Mouse (Mus musculus) midbrain, embryonic 14.5 days (tissue): Measurements from ENCODE around the gene Pmis2. TPM values are rescaled to one million over a fixed set of nuclear protein-coding genes. Genes with fewer than 3 reads are reported as not detected.

Experiments used
- ATAC-seq: fragments of 200-750 bp; cut with Nextera tagmentation; 2 replicates; pipeline ENCODE4 v1.8.0; 2017; ENCODE audit warnings: moderate number of reproducible peaks, moderate library complexity; ENCODE audit not compliant: low FRiP score, low TSS enrichment
- DNase-seq: peaks from one replicate; pipeline ENCODE4 v3.0.0-alpha.2; 2015
- H3K27ac ChIP-seq: fragments of 300-500 bp; sonication (generic); replicated peaks from 2 replicates; pipeline ENCODE4 v1.5.1; 2014; ENCODE audit warnings: mild to moderate bottlenecking, low read depth, low read length, moderate library complexity
- H3K27me3 ChIP-seq: fragments of 300-500 bp; sonication (generic); 2 replicates; pipeline ENCODE4 v1.6.1; 2014; ENCODE audit warnings: low read length, control low read depth, mixed read lengths; ENCODE audit not compliant: control insufficient read depth, insufficient read depth
- H3K36me3 ChIP-seq: fragments of 300-500 bp; sonication (generic); 2 replicates; pipeline ENCODE4 v1.6.1; 2014; ENCODE audit warnings: low read length, control low read depth; ENCODE audit not compliant: control insufficient read depth, insufficient read depth
- H3K4me1 ChIP-seq: fragments of 300-500 bp; sonication (generic); 2 replicates; pipeline ENCODE4 v1.6.1; 2014; ENCODE audit warnings: mild to moderate bottlenecking, antibody characterized with exemption, low read length, control low read depth; ENCODE audit not compliant: control insufficient read depth, insufficient read depth
- H3K4me2 ChIP-seq: fragments of 300-500 bp; sonication (generic); 2 replicates; pipeline ENCODE4 v1.6.1; 2014; ENCODE audit warnings: mild to moderate bottlenecking, low read length, moderate library complexity
- H3K4me3 ChIP-seq: fragments of 300-500 bp; sonication (generic); replicated peaks from 2 replicates; pipeline ENCODE4 v1.5.1; 2014; ENCODE audit warnings: low read depth, low read length
- H3K9ac ChIP-seq: fragments of 300-500 bp; sonication (generic); replicated peaks from 2 replicates; pipeline ENCODE4 v1.6.1; 2014; ENCODE audit warnings: mild to moderate bottlenecking, low read length, moderate library complexity
- H3K9me3 ChIP-seq: fragments of 300-500 bp; sonication (generic); 2 replicates; pipeline ENCODE4 v1.6.1; 2016; ENCODE audit warnings: low read length, control low read depth, mixed read lengths; ENCODE audit not compliant: control insufficient read depth
- WGBS: fragments of 180-500 bp; shearing (Covaris S2); extraction: QIAGEN DNeasy Blood & Tissue Kit; methylation state at CpG from one replicate; pipeline ENCODE4 v1.1.7; 2014; 5-methylcytosine and 5-hydroxymethylcytosine counted together
- polyA plus RNA-seq: library from polyadenylated mRNA; unstranded; fragments of >200 nt; fragmentation: Nextera tagmentation; extraction: Ambion mirVana; gene quantifications from 2 replicates; pipeline ENCODE4 v1.2.1, GENCODE M21; 2014

Pmis2 gene
- polyA plus RNA-seq, 1 experiment from 2014 or later, result not detected

DNA sequence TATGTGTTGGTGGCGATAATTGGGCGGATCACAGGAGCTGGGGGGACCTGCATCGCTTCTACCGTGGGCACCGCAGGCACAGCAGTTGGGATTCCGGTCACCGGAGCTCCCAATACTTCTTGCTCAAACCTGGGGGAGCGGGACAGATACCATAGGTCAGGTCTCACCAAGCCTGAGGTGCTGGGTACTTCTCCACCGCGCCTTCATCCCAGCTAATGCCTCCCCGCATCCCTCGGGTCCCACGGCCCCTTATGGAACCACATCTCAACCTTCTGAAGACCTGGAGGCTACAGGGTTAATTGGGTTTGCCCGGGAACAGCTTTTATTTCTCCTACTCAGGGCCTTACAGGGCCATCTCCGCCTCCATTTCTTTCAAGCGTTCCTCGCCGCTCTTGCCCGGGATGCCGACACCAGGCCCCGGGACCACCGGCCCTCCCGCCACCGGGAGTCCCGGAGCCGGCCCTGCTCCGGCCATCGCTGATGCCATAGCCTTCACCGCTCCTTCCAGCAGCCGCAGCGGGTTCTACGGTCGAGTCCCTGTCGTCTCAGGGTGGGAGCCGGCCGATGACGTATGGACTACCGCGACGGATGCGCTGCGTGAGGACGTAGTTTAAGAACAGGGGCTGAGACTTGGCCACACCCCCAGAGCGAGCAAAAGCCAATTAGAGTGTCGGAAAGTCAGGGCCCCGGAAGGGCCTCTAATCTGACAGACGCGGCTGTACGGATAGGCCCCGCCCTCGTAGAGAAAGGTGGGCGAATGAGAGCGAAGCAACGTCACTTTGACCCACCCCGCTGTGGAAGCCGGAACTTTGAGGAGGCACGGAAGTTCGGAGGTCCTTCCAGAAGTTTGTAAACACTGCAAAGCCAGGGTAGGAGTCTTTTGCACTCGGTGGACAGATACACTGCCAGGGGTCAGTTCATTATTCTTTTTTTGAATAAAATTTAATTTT lies 21.5 kb downstream of the Pmis2 start, which contains the start of gene Rbm42:
Rbm42 (minus strand) TSS at position 727 of the 950 bp plus-strand sequence.
- Histone ChIP-seq H3K27me3 (no peaks in the 10 kb centered on the region), H3K4me3 (peak within 1 kb of the TSS; percentile 67), H3K36me3 (peaks cover 43% of the 10 kb centered on the region), H3K9me3 (no peaks in the 10 kb centered on the region), H3K27ac (peak within 1 kb of the TSS; percentile 72), H3K4me1 (peaks cover 6% of the 10 kb centered on the region; the same call in 1 of the 2 replicates), H3K9ac (peak within 1 kb of the TSS; percentile 78), H3K4me2 (peak within 1 kb of the TSS; percentile 84)
- DNase-seq (peak; percentile 99), ATAC-seq (peak; percentile 99)
- WGBS, result 2% methylated on average over 59 of the region's 59 CpGs

- H3K9ac ChIP-seq, result no peak overlapping the region
- peaks cover 43% of the 10 kb centered on the region for H3K36me3 ChIP-seq
- peaks cover 23% of the 10 kb centered on the region for H3K27me3 ChIP-seq
- H3K4me3 ChIP-seq, result no peak overlapping the region
- H3K4me2 ChIP-seq, result no peak overlapping the region
- no peak overlapping the region for H3K27ac ChIP-seq
- no peak for DNase-seq
- 23% methylated on average over 4 of the region's 4 CpGs for WGBS
- no peaks in the 10 kb centered on the region for H3K9me3 ChIP-seq
- no peak for ATAC-seq
- 0 out of 2 replicates have a peak, but pooled peaks cover 5% of the 10 kb centered on the region for H3K4me1 ChIP-seq
Measured at GRCm38 (mm10) chr7:30639083-30639482, 32.3 kb downstream of the Pmis2 start.

DNA sequence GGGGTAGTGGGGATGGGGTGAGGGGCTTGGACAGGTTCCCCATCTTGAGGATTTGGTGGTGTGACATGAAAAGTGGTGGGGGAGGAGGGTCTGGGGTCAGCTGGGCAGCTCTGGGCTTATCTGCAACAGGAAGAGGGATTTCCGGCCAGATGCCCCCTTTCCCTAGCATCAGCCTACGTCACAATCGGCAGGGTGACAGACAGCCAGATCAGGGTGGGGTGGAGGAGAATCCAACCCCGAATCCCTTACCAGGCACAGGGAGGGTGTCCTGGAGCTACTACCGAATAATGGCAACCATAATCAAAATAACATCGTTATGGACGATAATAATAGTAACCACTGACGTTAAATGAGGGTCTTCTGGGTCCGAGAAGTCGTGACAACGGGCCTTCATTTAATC lies 35.0 kb downstream of the Pmis2 start:
- Histone ChIP-seq H3K36me3 (peaks cover 16% of the 10 kb centered on the region), H3K9ac (no peak overlapping the region), H3K4me1 (0 out of 2 replicates have a peak, but pooled peaks cover 5% of the 10 kb centered on the region), H3K27me3 (peaks cover 46% of the 10 kb centered on the region), H3K9me3 (no peaks in the 10 kb centered on the region), H3K4me2 (no peak overlapping the region), H3K27ac (no peak overlapping the region), H3K4me3 (no peak overlapping the region)
- DNase-seq, result no peak
- 28% methylated on average over 11 of the region's 11 CpGs for WGBS
- ATAC-seq, result no peak

DNA sequence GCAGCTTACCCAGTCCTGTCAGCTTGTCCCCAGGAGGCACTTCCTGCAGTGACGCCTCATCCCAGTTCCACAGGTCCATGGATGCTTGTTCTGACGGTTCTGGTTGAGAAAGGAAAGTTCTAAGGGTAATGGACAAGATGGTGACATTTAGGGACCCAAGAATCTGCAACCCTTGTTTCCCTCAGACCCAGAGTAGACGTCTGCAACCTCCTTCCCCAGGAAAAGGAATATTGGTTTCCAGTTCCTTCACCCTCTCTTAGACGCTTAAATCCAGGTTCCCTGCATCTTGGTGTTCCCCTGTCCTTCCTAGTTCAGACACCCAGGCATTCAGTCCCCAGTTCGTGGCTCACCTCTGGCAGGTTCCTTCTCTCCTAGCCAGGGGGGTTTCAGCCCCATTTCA lies 35.7 kb downstream of the Pmis2 start, which contains the start of gene Etv2:
Etv2 (minus strand) TSS at position 101 of the 400 bp plus-strand sequence.
- Histone ChIP-seq H3K9ac (no peak within 1 kb of the TSS), H3K27me3 (peaks cover 46% of the 10 kb centered on the region), H3K27ac (no peak within 1 kb of the TSS), H3K36me3 (peaks cover 9% of the 10 kb centered on the region), H3K4me2 (peak within 1 kb of the TSS; percentile 10; the same call in 1 of the 2 replicates), H3K9me3 (no peaks in the 10 kb centered on the region), H3K4me1 (0 out of 2 replicates have a peak, but pooled peaks cover 5% of the 10 kb centered on the region), H3K4me3 (peak within 1 kb of the TSS; percentile 13)
- WGBS, result 3% methylated on average over 5 of the region's 5 CpGs
- no peak for DNase-seq
- ATAC-seq, result no peak

DNA sequence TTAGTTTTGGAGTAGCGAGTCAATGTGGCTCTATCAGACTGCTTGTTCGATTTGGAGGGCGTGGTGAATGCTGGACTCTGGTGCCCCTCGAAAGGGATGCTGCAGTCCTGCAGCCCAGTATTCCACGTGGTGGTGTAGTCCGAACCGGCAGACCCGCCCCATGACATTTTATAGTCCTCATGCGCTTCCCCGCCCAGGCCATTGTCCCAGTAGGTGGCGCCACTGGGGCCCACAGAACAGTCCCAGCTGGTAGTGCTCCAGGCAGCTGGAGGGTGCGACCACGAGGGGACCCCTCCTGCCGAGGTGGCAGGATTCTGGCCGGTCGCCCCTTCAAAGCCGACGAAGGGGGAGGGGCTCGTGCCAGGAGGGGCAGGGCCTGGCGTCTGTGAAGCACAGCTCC lies 36.8 kb downstream of the Pmis2 start:
- peaks cover 46% of the 10 kb centered on the region for H3K27me3 ChIP-seq
- under 1% methylated on average over 20 of the region's 20 CpGs for WGBS
- no peaks in the 10 kb centered on the region for H3K36me3 ChIP-seq
- H3K4me1 ChIP-seq, result 0 out of 2 replicates have a peak, but pooled peaks cover 5% of the 10 kb centered on the region
- peak overlapping the region; percentile 13 for H3K4me3 ChIP-seq
- no peak overlapping the region for H3K27ac ChIP-seq
- DNase-seq, result peak; percentile 64
- H3K4me2 ChIP-seq, result peak overlapping the region; percentile 10; the same call in 1 of the 2 replicates
- H3K9ac ChIP-seq, result no peak overlapping the region
- peak; percentile 50; the same call in 1 of the 2 replicates for ATAC-seq
- H3K9me3 ChIP-seq, result no peaks in the 10 kb centered on the region

GRCm38 (mm10) chr7:30633762-30634412 lies 37.5 kb downstream of the Pmis2 start:
- ATAC-seq, result no peak
- no peaks in the 10 kb centered on the region for H3K9me3 ChIP-seq
- no peak overlapping the region for H3K27ac ChIP-seq
- WGBS, result 5% methylated on average over 27 of the region's 27 CpGs
- no peak for DNase-seq
- H3K27me3 ChIP-seq, result peaks cover 46% of the 10 kb centered on the region
- no peak overlapping the region for H3K4me3 ChIP-seq
- H3K4me1 ChIP-seq, result 0 out of 2 replicates have a peak, but pooled peaks cover 5% of the 10 kb centered on the region
- no peaks in the 10 kb centered on the region for H3K36me3 ChIP-seq
- no peak overlapping the region for H3K4me2 ChIP-seq
- no peak overlapping the region for H3K9ac ChIP-seq

- peaks cover 8% of the 10 kb centered on the region for H3K4me1 ChIP-seq
- no peak for ATAC-seq
- DNase-seq, result no peak
- H3K9ac ChIP-seq, result no peak overlapping the region
- no peak overlapping the region for H3K4me2 ChIP-seq
- peaks cover 4% of the 10 kb centered on the region; the same call in 1 of the 2 replicates for H3K36me3 ChIP-seq
- H3K9me3 ChIP-seq, result no peaks in the 10 kb centered on the region
- no peak overlapping the region for H3K4me3 ChIP-seq
- peaks cover 22% of the 10 kb centered on the region for H3K27me3 ChIP-seq
- no peak overlapping the region for H3K27ac ChIP-seq
Measured at GRCm38 (mm10) chr7:30629013-30629412, 42.4 kb downstream of the Pmis2 start.

DNA sequence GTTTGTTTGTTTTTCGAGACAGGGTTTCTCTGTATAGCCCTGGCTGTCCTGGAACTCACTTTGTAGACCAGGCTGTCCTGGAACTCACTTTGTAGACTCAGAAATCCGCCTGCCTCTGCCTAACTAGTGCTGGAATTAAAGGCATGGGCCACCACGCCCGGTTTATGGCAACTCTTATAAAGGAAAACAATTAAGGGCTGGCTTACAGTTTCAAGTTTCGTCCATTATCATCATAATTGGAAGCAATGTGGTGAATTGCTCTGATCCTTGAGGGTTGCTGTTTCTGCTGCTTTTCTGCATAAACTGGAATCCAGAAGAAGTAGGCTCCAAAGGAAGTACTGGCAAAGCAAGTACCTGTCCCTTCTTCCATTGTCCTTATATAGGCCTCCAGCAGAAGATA lies 44.8 kb downstream of the Pmis2 start:
- DNase-seq, result no peak
- Histone ChIP-seq H3K27ac (no peak overlapping the region), H3K9ac (no peak overlapping the region), H3K4me1 (peaks cover 8% of the 10 kb centered on the region), H3K4me3 (no peak overlapping the region; the same call in 1 of the 2 replicates), H3K9me3 (no peaks in the 10 kb centered on the region), H3K36me3 (peaks cover 27% of the 10 kb centered on the region), H3K27me3 (no peaks in the 10 kb centered on the region), H3K4me2 (peak overlapping the region; percentile 97)
- no peak; the same call in 1 of the 2 replicates for ATAC-seq
- WGBS, result 85% methylated on average over 5 of the region's 5 CpGs
